Mouse (Mus musculus) ES-Bruce4 (cell line): Measurements from ENCODE around the gene Prkcsh.

ENCODE experiments used
- CTCF ChIP-seq: IDR thresholded peaks from one replicate; pipeline ENCODE4 v1.8.1; 2011; ENCODE audit warnings: low read depth, low read length
- EP300 ChIP-seq: IDR thresholded peaks from 2 replicates; pipeline ENCODE4 v1.6.1; 2011; ENCODE audit warnings: low read depth, low read length; ENCODE audit not compliant: insufficient read depth
- POLR2A ChIP-seq: IDR thresholded peaks from one replicate; pipeline ENCODE4 v1.8.1; 2011; ENCODE audit warnings: low read length; ENCODE audit not compliant: insufficient read depth

- TF ChIP-seq CTCF = no peak
- no peak for TF ChIP-seq EP300
- no peak for TF ChIP-seq POLR2A
Measured at GRCm38 (mm10) chr9:22016245-22016644, 13.6 kb downstream of the Prkcsh start.
